Mouse (Mus musculus) olfactory bulb, adult 2 months (tissue): ENCODE results near the gene Slc39a11.
"Not testable (repeated sequence)": the region's sequence is repeated elsewhere in the genome, so short reads cannot be mapped to it uniquely, and the experiment has no call there.

ENCODE experiments used
- CTCF ChIP-seq: fragments of 200-500 bp; IDR thresholded peaks from 2 replicates; pipeline ENCODE4 v1.5.1; 2012; ENCODE audit warnings: low read depth, mild to moderate bottlenecking, low read length, moderate library complexity; ENCODE audit not compliant: insufficient read depth
- POLR2A ChIP-seq: fragments of 200-500 bp; IDR thresholded peaks from 2 replicates; pipeline ENCODE4 v1.6.1; 2012; ENCODE audit warnings: mild to moderate bottlenecking, low read depth, low read length, moderate library complexity; ENCODE audit not compliant: insufficient read depth

- not testable (repeated sequence) for TF ChIP-seq CTCF, POLR2A
These were observed 10.3 kb upstream of the Slc39a11 start for GRCm38 (mm10) chr11:113660213-113660612.
